Mouse (Mus musculus) heart, adult 8-10 months (tissue): ENCODE results near the gene Cdc6. TPM values are rescaled to one million over a fixed set of nuclear protein-coding genes. Genes with fewer than 3 reads are reported as not detected.
"Not testable (repeated sequence)": the region's sequence is repeated elsewhere in the genome, so short reads cannot be mapped to it uniquely, and the experiment has no call there.

ENCODE experiments used
- DNase-seq: peaks from one replicate; pipeline ENCODE4 v3.0.0; 2022; ENCODE audit warnings: low spot score
- total RNA-seq, 4 experiments: library from RNA; stranded (reverse); gene quantifications; 2 replicates each; pipeline ENCODE4 v1.2.4; 2022

Gene Cdc6
- total RNA-seq, 4 experiments from 2014 or later: 0.16 to 0.49 (median 0.25) TPM

GRCm38 (mm10) chr11:98907063-98907436 is 551 bp upstream of the Cdc6 start:
- DNase-seq: no peak

- DNase-seq: no peak
These were observed 2.1 kb downstream of the Cdc6 start for GRCm38 (mm10) chr11:98909654-98910053.

GRCm38 (mm10) chr11:98910415-98910814 is 2.8 kb downstream of the Cdc6 start:
- no peak for DNase-seq

GRCm38 (mm10) chr11:98911498-98911897 is 3.9 kb downstream of the Cdc6 start:
- DNase-seq: no peak

- no peak for DNase-seq
These were observed 6.6 kb downstream of the Cdc6 start for GRCm38 (mm10) chr11:98914196-98914595.

GRCm38 (mm10) chr11:98916376-98916775 is 8.8 kb downstream of the Cdc6 start:
- DNase-seq: not testable (repeated sequence)

- DNase-seq: no peak
These were observed 9.9 kb downstream of the Cdc6 start for GRCm38 (mm10) chr11:98917428-98918005.

- DNase-seq: peak; percentile 68
These were observed 10.6 kb downstream of the Cdc6 start for GRCm38 (mm10) chr11:98918231-98918630.

GRCm38 (mm10) chr11:98919009-98919408 is 11.4 kb downstream of the Cdc6 start:
- no peak for DNase-seq

GRCm38 (mm10) chr11:98921813-98922212 is 14.2 kb downstream of the Cdc6 start:
- not testable (repeated sequence) for DNase-seq

- peak; percentile 70 for DNase-seq
These were observed 14.7 kb downstream of the Cdc6 start for GRCm38 (mm10) chr11:98922307-98922706.

- DNase-seq: not testable (repeated sequence)
These were observed 15.5 kb downstream of the Cdc6 start for GRCm38 (mm10) chr11:98922851-98923711.

- DNase-seq: no peak
These were observed 17.1 kb downstream of the Cdc6 start for GRCm38 (mm10) chr11:98924633-98925175.

GRCm38 (mm10) chr11:98925265-98925721 is 17.7 kb downstream of the Cdc6 start:
- no peak for DNase-seq

- DNase-seq: no peak
These were observed 18.3 kb downstream of the Cdc6 start for GRCm38 (mm10) chr11:98925868-98926311.

- DNase-seq: no peak
These were observed 19.0 kb downstream of the Cdc6 start for GRCm38 (mm10) chr11:98926553-98926952.

- DNase-seq: no peak
These were observed 20.0 kb downstream of the Cdc6 start, which contains the start of gene Rara for GRCm38 (mm10) chr11:98927438-98928076. Rara (plus strand) TSS chr11:98927818.

- DNase-seq: no peak
These were observed 20.7 kb downstream of the Cdc6 start for GRCm38 (mm10) chr11:98928186-98928893.

- DNase-seq: no peak
These were observed 21.9 kb downstream of the Cdc6 start for GRCm38 (mm10) chr11:98929503-98929902.

GRCm38 (mm10) chr11:98930127-98930601 is 22.6 kb downstream of the Cdc6 start:
- no peak for DNase-seq
